Mouse (Mus musculus): ENCODE measurements around the gene Ptprn. TPM values are rescaled to one million over a fixed set of nuclear protein-coding genes. Genes with fewer than 3 reads are reported as not detected.

The Ptprn gene
- polyA plus RNA-seq, 1 experiment from 2014 or later: 19.2 TPM

GRCm38 (mm10) chr1:75218227-75219001 lies 45.9 kb downstream of the Ptprn start:
- Histone ChIP-seq H3K27me3 (peaks cover 78% of the 10 kb centered on the region), H3K4me2 (peak overlapping the region; percentile 86)
- WGBS: 1% methylated on average over 38 of the region's 38 CpGs

GRCm38 (mm10) chr1:75217893-75218226 lies 46.4 kb downstream of the Ptprn start:
- ATAC-seq (ENCODE audit: low read depth): no peak
- peak overlapping the region; percentile 54; the same call in 1 of the 2 replicates for H3K4me3 ChIP-seq
- 0 out of 2 replicates have a peak overlapping the region, but pooled peaks have one; percentile 69 for H3K9ac ChIP-seq
- H3K4me1 ChIP-seq (replicated peaks): peaks cover 25% of the 10 kb centered on the region
- 5% methylated on average over 6 of the region's 6 CpGs for WGBS
- peaks cover 33% of the 10 kb centered on the region for H3K36me3 ChIP-seq
- peak overlapping the region; percentile 86 for H3K4me2 ChIP-seq
- no peak overlapping the region for H3K27ac ChIP-seq (replicated peaks)
- H3K27me3 ChIP-seq: peaks cover 72% of the 10 kb centered on the region
- no peaks in the 10 kb centered on the region for H3K9me3 ChIP-seq

More at GRCm38 (mm10) chr1:75218227-75219001, 45.9 kb downstream of the Ptprn start:
- Histone ChIP-seq H3K27ac (replicated peaks) (no peak overlapping the region), H3K4me1 (replicated peaks) (peaks cover 20% of the 10 kb centered on the region), H3K9ac (peak overlapping the region; percentile 69), H3K36me3 (peaks cover 28% of the 10 kb centered on the region), H3K4me3 (peak overlapping the region; percentile 54), H3K9me3 (no peaks in the 10 kb centered on the region)
- peak; percentile 46 for ATAC-seq (ENCODE audit: low read depth)

- ATAC-seq (ENCODE audit: low read depth): no peak
- Histone ChIP-seq H3K4me3 (no peak overlapping the region), H3K9ac (no peak overlapping the region), H3K27ac (replicated peaks) (no peak overlapping the region), H3K27me3 (peaks cover 63% of the 10 kb centered on the region), H3K4me2 (no peak overlapping the region), H3K4me1 (replicated peaks) (peaks cover 34% of the 10 kb centered on the region), H3K9me3 (no peaks in the 10 kb centered on the region), H3K36me3 (peaks cover 41% of the 10 kb centered on the region)
- 79% methylated on average over 13 of the region's 13 CpGs for WGBS
Observed at GRCm38 (mm10) chr1:75216797-75217585, 47.3 kb downstream of the Ptprn start.

GRCm38 (mm10) chr1:75215785-75216184 lies 48.5 kb downstream of the Ptprn start:
- Histone ChIP-seq H3K27me3 (peaks cover 51% of the 10 kb centered on the region), H3K9ac (no peak overlapping the region)
- 92% methylated on average over 9 of the region's 9 CpGs for WGBS

GRCm38 (mm10) chr1:75214886-75215285 lies 49.4 kb downstream of the Ptprn start:
- WGBS: 74% methylated on average over 5 of the region's 5 CpGs
- Histone ChIP-seq H3K9ac (no peak overlapping the region), H3K27me3 (peaks cover 42% of the 10 kb centered on the region), H3K27ac (replicated peaks) (no peak overlapping the region), H3K4me1 (replicated peaks) (peaks cover 48% of the 10 kb centered on the region), H3K4me3 (no peak overlapping the region), H3K36me3 (peaks cover 43% of the 10 kb centered on the region), H3K4me2 (no peak overlapping the region), H3K9me3 (no peaks in the 10 kb centered on the region)
- ATAC-seq (ENCODE audit: low read depth): no peak

More at GRCm38 (mm10) chr1:75215785-75216184, 48.5 kb downstream of the Ptprn start:
- Histone ChIP-seq H3K4me2 (no peak overlapping the region), H3K4me3 (no peak overlapping the region), H3K36me3 (peaks cover 43% of the 10 kb centered on the region), H3K9me3 (no peaks in the 10 kb centered on the region), H3K4me1 (replicated peaks) (peaks cover 43% of the 10 kb centered on the region), H3K27ac (replicated peaks) (no peak overlapping the region)
- ATAC-seq (ENCODE audit: low read depth): no peak

- Histone ChIP-seq H3K9ac (no peak overlapping the region), H3K4me3 (no peak overlapping the region), H3K27me3 (peaks cover 42% of the 10 kb centered on the region), H3K4me1 (replicated peaks) (peaks cover 48% of the 10 kb centered on the region), H3K27ac (replicated peaks) (no peak overlapping the region), H3K9me3 (no peaks in the 10 kb centered on the region), H3K36me3 (peaks cover 43% of the 10 kb centered on the region), H3K4me2 (no peak overlapping the region)
- WGBS: 76% methylated on average over 2 of the region's 2 CpGs
- ATAC-seq (ENCODE audit: low read depth): no peak
Observed at GRCm38 (mm10) chr1:75214442-75214841, 49.9 kb downstream of the Ptprn start.

GRCm38 (mm10) chr1:75213096-75213495 lies 51.2 kb downstream of the Ptprn start:
- H3K4me1 ChIP-seq (replicated peaks): peaks cover 46% of the 10 kb centered on the region
- ATAC-seq (ENCODE audit: low read depth): no peak
- H3K4me3 ChIP-seq: no peak overlapping the region
- peaks cover 43% of the 10 kb centered on the region for H3K36me3 ChIP-seq
- no peaks in the 10 kb centered on the region for H3K9me3 ChIP-seq
- peaks cover 36% of the 10 kb centered on the region for H3K27me3 ChIP-seq
- no peak overlapping the region for H3K27ac ChIP-seq (replicated peaks)
- WGBS: 92% methylated on average over 7 of the region's 7 CpGs
- H3K4me2 ChIP-seq: no peak overlapping the region
- peak overlapping the region; percentile 17; the same call in 1 of the 2 replicates for H3K9ac ChIP-seq

- H3K9ac ChIP-seq: peak overlapping the region; percentile 17; the same call in 1 of the 2 replicates
- peaks cover 31% of the 10 kb centered on the region for H3K27me3 ChIP-seq
- H3K27ac ChIP-seq (replicated peaks): no peak overlapping the region
- ATAC-seq (ENCODE audit: low read depth): no peak
- H3K4me2 ChIP-seq: no peak overlapping the region
- peaks cover 45% of the 10 kb centered on the region for H3K4me1 ChIP-seq (replicated peaks)
- no peak overlapping the region for H3K4me3 ChIP-seq
- no peaks in the 10 kb centered on the region for H3K9me3 ChIP-seq
- 84% methylated on average over 4 of the region's 4 CpGs for WGBS
- H3K36me3 ChIP-seq: peaks cover 43% of the 10 kb centered on the region
Observed at GRCm38 (mm10) chr1:75212542-75212941, 51.8 kb downstream of the Ptprn start.

- Histone ChIP-seq H3K27ac (replicated peaks) (no peak overlapping the region), H3K36me3 (peaks cover 43% of the 10 kb centered on the region), H3K9ac (peak overlapping the region; percentile 96), H3K9me3 (no peaks in the 10 kb centered on the region), H3K4me3 (peak overlapping the region; percentile 93), H3K27me3 (peaks cover 17% of the 10 kb centered on the region), H3K4me2 (peak overlapping the region; percentile 96), H3K4me1 (replicated peaks) (peaks cover 45% of the 10 kb centered on the region)
- WGBS: 13% methylated on average over 17 of the region's 17 CpGs
- ATAC-seq (ENCODE audit: low read depth): peak; percentile 23
Observed at GRCm38 (mm10) chr1:75211141-75211708, 53.1 kb downstream of the Ptprn start.

- Histone ChIP-seq H3K9ac (peak within 1 kb of the TSS; percentile 96), H3K27me3 (peaks cover 12% of the 10 kb centered on the region), H3K9me3 (no peaks in the 10 kb centered on the region), H3K36me3 (peaks cover 36% of the 10 kb centered on the region), H3K4me2 (peak within 1 kb of the TSS; percentile 96), H3K27ac (replicated peaks) (0 out of 2 replicates have a peak within 1 kb of the TSS, but pooled peaks have one; percentile 25), H3K4me1 (replicated peaks) (peaks cover 45% of the 10 kb centered on the region), H3K4me3 (peak within 1 kb of the TSS; percentile 93)
- peak; percentile 94 for ATAC-seq (ENCODE audit: low read depth)
- 6% methylated on average over 42 of the region's 42 CpGs for WGBS
Observed at GRCm38 (mm10) chr1:75210136-75211087, 53.9 kb downstream of the Ptprn start, which contains the start of the genes Glb1l and Stk16. Gene Glb1l (minus strand): TSS chr1:75210813. Gene Stk16 (plus strand): TSS chr1:75210838.
